Mouse (Mus musculus) skeletal muscle tissue, postnatal 0 days (tissue): ENCODE data around the gene Mtmr2. TPM values are rescaled to one million over a fixed set of nuclear protein-coding genes. Genes with fewer than 3 reads are reported as not detected.

ENCODE experiments used
- polyA plus RNA-seq: library from polyadenylated mRNA; unstranded; fragments of >200 nt; fragmentation: Nextera tagmentation; extraction: Ambion mirVana; gene quantifications from 2 replicates; pipeline ENCODE4 v1.2.1, GENCODE M21; 2015

Gene Mtmr2
- 30.4 and 34.9 TPM in 2 replicates for polyA plus RNA-seq

DNA sequence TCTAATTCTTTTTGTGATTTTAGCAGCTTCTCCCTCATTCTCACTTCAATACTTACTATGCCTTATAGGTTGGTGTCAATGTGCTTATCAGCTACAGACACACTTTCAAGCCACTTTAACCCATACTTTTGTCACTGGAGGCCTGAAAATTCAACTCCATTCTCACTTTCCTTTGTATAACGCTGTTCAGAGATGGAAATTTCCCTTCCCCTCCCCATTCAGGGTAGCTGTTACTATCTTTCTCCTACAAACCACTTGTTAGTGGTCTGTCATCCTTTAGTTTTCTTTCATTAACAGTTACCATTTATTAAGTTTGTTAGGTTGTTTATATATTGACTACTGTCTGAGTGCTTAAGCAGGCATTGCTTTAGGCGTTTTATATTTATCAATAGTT, at the start of gene Mtmr2:
Gene Mtmr2 (plus strand): TSS at position 7 of the 394 bp plus-strand sequence.

DNA sequence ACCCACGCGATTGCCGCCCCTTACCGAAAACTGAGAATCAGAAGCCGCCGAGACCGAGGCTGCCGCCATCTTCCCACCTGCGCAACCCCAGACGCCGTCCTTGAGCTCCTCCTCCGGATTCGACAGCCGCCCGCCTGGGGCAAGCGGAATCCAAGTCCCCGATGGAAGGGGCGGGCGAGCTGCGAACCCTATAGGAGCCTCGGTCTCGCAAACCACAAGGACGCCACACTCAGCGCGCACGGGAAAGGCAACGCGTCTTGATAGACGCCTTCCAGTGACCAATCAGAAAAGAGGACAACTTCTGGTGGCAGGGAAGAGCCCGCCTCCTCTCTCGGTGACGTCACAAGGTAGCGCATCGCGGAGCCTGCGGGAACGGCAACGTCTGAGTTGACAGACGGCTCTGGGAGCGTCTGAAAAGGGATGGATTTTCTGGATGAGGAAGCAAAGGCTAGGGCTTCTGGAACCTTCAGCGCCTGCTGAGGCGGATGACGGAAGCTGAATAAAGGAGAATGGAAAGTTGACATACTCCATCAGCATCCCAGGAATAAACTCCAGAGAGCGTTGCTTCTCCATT, 78.7 kb downstream of the Mtmr2 start, which contains the start of gene Cep57:
Gene Cep57 (minus strand): TSS at position 276 of the 574 bp plus-strand sequence.

DNA sequence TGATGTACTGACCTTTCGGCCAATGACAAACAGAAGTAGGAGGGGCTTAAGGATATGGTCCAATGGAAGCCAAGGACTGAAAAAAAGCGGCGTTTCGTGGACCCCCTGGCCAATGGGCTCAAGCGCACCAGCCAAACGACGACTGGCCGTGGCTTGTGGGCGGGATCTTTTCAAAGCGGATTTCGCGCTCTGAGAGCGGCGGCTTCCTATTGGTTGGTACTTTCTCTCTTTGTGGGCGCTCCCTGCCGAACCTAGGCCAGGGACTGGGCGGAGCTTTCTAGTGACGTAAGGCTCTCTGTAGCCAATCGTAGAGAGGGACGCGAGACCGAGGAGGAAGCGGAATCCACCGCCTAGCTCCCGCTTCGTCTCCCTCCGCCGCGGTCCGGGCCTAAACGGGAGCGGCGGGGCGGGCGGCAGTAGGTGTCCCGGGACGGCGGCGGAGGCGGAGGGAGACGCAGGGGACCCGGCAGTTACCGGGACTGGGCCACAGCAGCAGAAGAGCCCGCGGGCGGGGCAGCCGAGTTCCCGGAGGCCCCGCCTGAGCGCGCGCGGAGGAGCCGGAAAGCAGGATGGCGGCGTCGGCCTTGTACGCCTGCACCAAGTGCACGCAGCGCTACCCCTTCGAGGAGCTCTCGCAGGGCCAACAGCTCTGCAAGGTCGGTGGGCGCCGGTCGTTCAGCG, 79.3 kb downstream of the Mtmr2 start, which contains the start of gene Fam76b:
Gene Fam76b (plus strand): TSS at position 311 of the 681 bp plus-strand sequence.

Other genes with a start within 250 kb of the Mtmr2 start
- gene Cep57, start 78.7 kb downstream of the Mtmr2 start, polyA plus RNA-seq, result 19.9 and 21.6 TPM in 2 replicates
- gene Fam76b, start 79.3 kb downstream of the Mtmr2 start, polyA plus RNA-seq, result 10.6 and 11.8 TPM in 2 replicates